Mouse (Mus musculus) CH12.LX (cell line): ENCODE measurements around the gene Rab23. TPM values are rescaled to one million over a fixed set of nuclear protein-coding genes. Genes with fewer than 3 reads are reported as not detected.
A peak's percentile ranks its signal among the peaks of the same experiment; 100 is the strongest.

ENCODE experiments used
- DNase-seq: peaks from one replicate; pipeline ENCODE4 v3.0.0-alpha.2; 2013; ENCODE audit errors: extremely low read depth
- H3K27ac ChIP-seq: 2 replicates; pipeline ENCODE4 v1.5.1; 2012; ENCODE audit warnings: low read depth, mild to moderate bottlenecking, control low read depth, moderate library complexity; ENCODE audit not compliant: insufficient read depth
- H3K27me3 ChIP-seq: replicated peaks from 2 replicates; pipeline ENCODE3; 2012; ENCODE audit warnings: inconsistent platforms
- H3K36me3 ChIP-seq, 2 experiments: replicated peaks in 1 of 2; 2 replicates each; pipeline versions ENCODE3 to v1.6.1; 2012; ENCODE audit warnings: inconsistent platforms in 1 of 2, low read length in 1 of 2, mild to moderate bottlenecking in 1 of 2, mixed read lengths in 1 of 2, moderate library complexity in 1 of 2; ENCODE audit not compliant: control insufficient read depth in 1 of 2, insufficient read depth in 1 of 2
- H3K4me1 ChIP-seq, 2 experiments: 2 replicates each; pipeline ENCODE4 v1.6.1; 2012; ENCODE audit warnings: inconsistent platforms in 1 of 2, moderate library complexity in 1 of 2; ENCODE audit not compliant: insufficient read depth in 2 of 2, control insufficient read depth in 1 of 2
- H3K4me2 ChIP-seq: 2 replicates; pipeline ENCODE4 v1.6.1; 2012; ENCODE audit warnings: low read depth, mild to moderate bottlenecking, control low read depth; ENCODE audit not compliant: poor library complexity, insufficient read depth, severe bottlenecking
- H3K4me3 ChIP-seq, 3 experiments: fragments of 150-350 bp in 1 of 3; sonication (generic) in 1 of 3; replicated peaks in 1 of 3; 2 replicates each; pipeline versions ENCODE3 to v1.5.1; 2011 to 2012; ENCODE audit warnings: low read depth in 2 of 3, low read length in 2 of 3, mild to moderate bottlenecking in 2 of 3, moderate library complexity in 2 of 3, control low read depth in 1 of 3, improper control_type of control experiment in 1 of 3, inconsistent platforms in 1 of 3, mixed read lengths in 1 of 3; ENCODE audit not compliant: poor library complexity in 1 of 3
- H3K79me2 ChIP-seq: replicated peaks from 2 replicates; pipeline ENCODE4 v1.6.1; 2012; ENCODE audit warnings: mild to moderate bottlenecking, moderate library complexity; ENCODE audit not compliant: control insufficient read depth, poor library complexity, insufficient read depth, severe bottlenecking; ENCODE audit errors: extremely low read depth
- H3K9ac ChIP-seq: 2 replicates; pipeline ENCODE4 v1.6.1; 2012; ENCODE audit warnings: low read depth, mild to moderate bottlenecking, control low read depth, moderate library complexity; ENCODE audit not compliant: insufficient read depth
- H3K9me3 ChIP-seq: replicated peaks from 2 replicates; pipeline ENCODE3; 2012; ENCODE audit warnings: low read length, inconsistent platforms, mixed read lengths
- CHD1 ChIP-seq: IDR thresholded peaks from 2 replicates; pipeline ENCODE4 v1.6.1; 2012; ENCODE audit warnings: low read depth, low read length, improper control_type of control experiment, inconsistent platforms
- CTCF ChIP-seq, 2 experiments: IDR thresholded peaks in 1 of 2; conservative IDR thresholded peaks in 1 of 2; 2 replicates each; pipeline ENCODE4 v1.5.1; 2011 to 2012; ENCODE audit warnings: low read depth in 2 of 2, low read length in 2 of 2, improper control_type of control experiment in 1 of 2, inconsistent platforms in 1 of 2, mild to moderate bottlenecking in 1 of 2, moderate library complexity in 1 of 2
- ELF1 ChIP-seq: IDR thresholded peaks from 2 replicates; pipeline ENCODE4 v1.6.1; 2014; ENCODE audit warnings: low read depth, mild to moderate bottlenecking, inconsistent platforms, low read length, improper control_type of control experiment
- EP300 ChIP-seq: IDR thresholded peaks from 2 replicates; pipeline ENCODE4 v1.6.1; 2011; ENCODE audit warnings: low read length, improper control_type of control experiment
- IRF4 ChIP-seq: IDR thresholded peaks from 2 replicates; pipeline ENCODE4 v1.6.1; 2014; ENCODE audit warnings: low read depth, mild to moderate bottlenecking, inconsistent platforms, low read length, improper control_type of control experiment
- JUN ChIP-seq: IDR thresholded peaks from 2 replicates; pipeline ENCODE4 v1.6.1; 2011; ENCODE audit warnings: low read depth, mild to moderate bottlenecking, low read length, improper control_type of control experiment, moderate library complexity; ENCODE audit not compliant: insufficient read depth
- MAX ChIP-seq: IDR thresholded peaks from 2 replicates; pipeline ENCODE4 v1.6.1; 2011; ENCODE audit warnings: low read length, improper control_type of control experiment
- MAZ ChIP-seq: IDR thresholded peaks from 2 replicates; pipeline ENCODE4 v1.6.1; 2012; ENCODE audit warnings: low read depth, mild to moderate bottlenecking, inconsistent platforms, low read length, improper control_type of control experiment, moderate library complexity
- MEF2A ChIP-seq: IDR thresholded peaks from 2 replicates; pipeline ENCODE4 v1.6.1; 2014; ENCODE audit warnings: low read depth, mild to moderate bottlenecking, inconsistent platforms, low read length, improper control_type of control experiment, borderline replicate concordance
- MYC ChIP-seq: IDR thresholded peaks from 2 replicates; pipeline ENCODE4 v1.6.1; 2011; ENCODE audit warnings: low read depth, mild to moderate bottlenecking, improper control_type of control experiment, low read length
- POLR2A ChIP-seq: IDR thresholded peaks from 2 replicates; pipeline ENCODE4 v1.6.1; 2011; ENCODE audit warnings: low read depth, mild to moderate bottlenecking, improper control_type of control experiment, low read length
- POLR2AphosphoS2 ChIP-seq: IDR thresholded peaks from 2 replicates; pipeline ENCODE4 v1.6.1; 2011; ENCODE audit warnings: low read depth, low read length, improper control_type of control experiment
- RAD21 ChIP-seq: IDR thresholded peaks from 2 replicates; pipeline ENCODE4 v1.6.1; 2011; ENCODE audit warnings: low read depth, mild to moderate bottlenecking, low read length, improper control_type of control experiment, moderate library complexity
- RCOR1 ChIP-seq: conservative IDR thresholded peaks from 2 replicates; pipeline ENCODE4 v1.6.1; 2012; ENCODE audit warnings: low read depth, mild to moderate bottlenecking, inconsistent platforms, low read length, improper control_type of control experiment
- SIN3A ChIP-seq: IDR thresholded peaks from 2 replicates; pipeline ENCODE4 v1.6.1; 2012; ENCODE audit warnings: low read length, improper control_type of control experiment, inconsistent platforms
- TBP ChIP-seq: conservative IDR thresholded peaks from 2 replicates; pipeline ENCODE4 v1.6.1; 2011; ENCODE audit warnings: low read depth, low read length, improper control_type of control experiment
- ZC3H11A ChIP-seq: IDR thresholded peaks from 2 replicates; pipeline ENCODE4 v1.6.1; 2012; ENCODE audit warnings: low read depth, mild to moderate bottlenecking, inconsistent platforms, low read length, improper control_type of control experiment
- dilution Hi-C: fragments of 300-500 bp; cut with MboI; formaldehyde crosslinking; loops from 2 replicates; pipeline ENCODE4 v1.14.3; 2020; ENCODE audit warnings: low sequenced_read_pairs; ENCODE audit not compliant: extremely low pct_unique_long_range_greater_than_20kb, extremely low pct_ligation_motif_present
- in situ Hi-C: fragments of 300-500 bp; cut with MboI; formaldehyde crosslinking; loops from 3 replicates; pipeline ENCODE4 v1.14.3; 2019; ENCODE audit warnings: low sequenced_read_pairs, low pct_ligation_motif_present, low pct_unique_long_range_greater_than_20kb, mixed read lengths
- polyA plus RNA-seq: library from polyadenylated mRNA; unstranded; fragments of >175 nt; gene quantifications from 2 replicates; pipeline ENCODE4 v1.2.1, GENCODE M21; 2012; ENCODE audit warnings: low read depth; ENCODE audit not compliant: insufficient read length
- total RNA-seq, 2 experiments: library from RNA; depleted of rRNA; stranded (reverse); fragments of 300-350 nt in 1 of 2; fragments of >200 nt in 1 of 2; gene quantifications; 2 replicates each; pipeline ENCODE4 v1.2.3; 2012 to 2014

Gene Rab23
- total and polyA plus RNA-seq, 3 experiments: 5.8 to 17.6 (median 6.7) TPM

- H3K9ac ChIP-seq: no peak overlapping the region
- no peaks in the 10 kb centered on the region for H3K9me3 ChIP-seq
- TF ChIP-seq POLR2A (no peak), EP300 (peak; percentile 69), RAD21 (no peak), CHD1 (no peak), IRF4 (peak; percentile 66), POLR2AphosphoS2 (no peak), RCOR1 (no peak), MYC (no peak), MAX (no peak), ELF1 (no peak), JUN (no peak), ZC3H11A (no peak), CTCF (conservative IDR thresholded peaks at IDR 0.05 in 1 of 2, IDR thresholded peaks at IDR 0.05 in 1 of 2; ENCODE audit: low read depth in 2 of 2, low read length in 2 of 2) (no peak)
- TF ChIP-seq, all 38 proteins: peak for 2
- no peak for DNase-seq
- Histone ChIP-seq H3K4me2 (0 out of 2 replicates have a peak overlapping the region, but pooled peaks have one; percentile 1), H3K79me2 (no peaks in the 10 kb centered on the region), H3K4me3 (no peak overlapping the region), H3K27me3 (no peaks in the 10 kb centered on the region), H3K4me1 (peaks cover 5 to 38% of the 10 kb centered on the region in 2 experiments; a peak in 3 of 4 replicates), H3K36me3 (peaks cover 31 to 71% of the 10 kb centered on the region in 2 experiments), H3K27ac (no peak overlapping the region)
- dilution Hi-C loops: no loop called here
- in situ Hi-C loops: no loop called here
Observed at GRCm38 (mm10) chr1:33768091-33768787, 48.6 kb downstream of the Rab23 start.

DNA sequence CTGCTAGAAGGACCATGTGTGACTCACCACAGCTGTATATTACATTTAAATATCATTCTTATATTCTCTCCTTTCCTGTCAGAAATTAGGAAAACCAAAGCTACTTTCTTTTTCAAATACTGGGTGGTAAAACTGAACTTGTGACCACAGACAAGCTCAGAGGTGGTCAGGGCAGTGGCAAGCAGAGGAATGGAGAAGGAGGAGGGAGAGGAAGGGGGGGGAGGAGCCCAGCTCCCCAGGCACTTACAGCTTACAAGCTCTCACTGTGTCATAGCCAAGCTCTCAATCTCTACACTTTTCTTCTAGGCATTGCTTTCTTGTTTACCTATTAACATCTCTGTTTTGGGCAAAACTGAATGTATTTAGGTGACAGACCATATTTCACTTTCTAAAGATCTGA, 49.1 kb downstream of the Rab23 start:
- no peak overlapping the region for H3K9ac ChIP-seq
- H3K27me3 ChIP-seq: no peaks in the 10 kb centered on the region
- H3K4me2 ChIP-seq: no peak overlapping the region
- in situ Hi-C loops: no loop called here
- dilution Hi-C loops: no loop called here
- H3K4me1 ChIP-seq: peaks cover 5 to 38% of the 10 kb centered on the region in 2 experiments; a peak in 3 of 4 replicates
- no peak overlapping the region for H3K27ac ChIP-seq
- H3K9me3 ChIP-seq: no peaks in the 10 kb centered on the region
- no peak for DNase-seq
- TF ChIP-seq MEF2A (no peak), MAZ (no peak), TBP (no peak), ELF1 (no peak), SIN3A (no peak)
- TF ChIP-seq, all 38 proteins: peak for 0
- H3K36me3 ChIP-seq: peaks cover 31 to 70% of the 10 kb centered on the region in 2 experiments
- H3K4me3 ChIP-seq: no peak overlapping the region
- no peaks in the 10 kb centered on the region for H3K79me2 ChIP-seq
